Mouse (Mus musculus): ENCODE results near the gene 4930402K13Rik.
"Not testable (repeated sequence)": the region's sequence is repeated elsewhere in the genome, so short reads cannot be mapped to it uniquely, and the experiment has no call there.

The 4930402K13Rik gene

DNA sequence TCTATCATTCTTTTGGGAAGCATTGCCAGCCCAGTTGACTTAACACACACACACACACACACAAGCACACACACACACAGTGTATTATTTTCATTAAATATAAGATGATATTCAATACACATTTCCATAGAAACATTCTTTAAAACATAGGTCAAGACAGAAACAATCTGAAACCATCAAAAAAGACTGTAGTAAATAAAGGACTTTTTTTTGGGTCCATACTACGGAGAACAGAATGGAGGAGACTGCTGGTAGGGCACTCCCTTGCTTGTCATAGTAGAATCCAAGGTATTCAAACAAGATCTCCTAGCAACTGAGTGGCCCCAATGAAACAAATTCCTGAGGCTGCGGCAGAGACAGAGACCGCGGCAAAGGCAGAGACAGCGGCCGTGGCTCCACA, at the start of gene 4930402K13Rik:
Gene 4930402K13Rik (plus strand): TSS at position 301 of the 400 bp plus-strand sequence.
- DNase-seq (ENCODE audit: low spot score) = no peak

DNA sequence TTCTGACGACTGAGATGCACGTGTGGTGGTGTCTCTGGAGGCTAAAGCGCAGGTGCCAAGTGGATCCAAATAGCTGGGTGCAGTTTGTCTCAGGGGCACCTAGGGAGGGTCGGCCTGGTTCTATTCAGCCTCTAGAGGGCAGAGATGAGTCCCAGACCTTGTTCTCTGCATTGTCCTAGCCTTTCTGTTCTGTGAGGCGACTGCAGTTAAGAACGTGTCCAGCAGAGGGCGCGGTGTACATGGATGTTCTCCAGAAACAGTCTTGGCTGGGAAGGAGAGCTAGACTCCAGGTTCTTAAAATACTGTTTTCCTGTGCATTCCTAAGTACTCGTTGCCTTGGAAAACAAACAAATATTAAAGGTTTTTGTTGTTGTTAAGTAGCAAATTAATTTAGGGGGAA, 43.4 kb upstream of the 4930402K13Rik start:
- peak; percentile 44 for DNase-seq (ENCODE audit: low spot score)

DNA sequence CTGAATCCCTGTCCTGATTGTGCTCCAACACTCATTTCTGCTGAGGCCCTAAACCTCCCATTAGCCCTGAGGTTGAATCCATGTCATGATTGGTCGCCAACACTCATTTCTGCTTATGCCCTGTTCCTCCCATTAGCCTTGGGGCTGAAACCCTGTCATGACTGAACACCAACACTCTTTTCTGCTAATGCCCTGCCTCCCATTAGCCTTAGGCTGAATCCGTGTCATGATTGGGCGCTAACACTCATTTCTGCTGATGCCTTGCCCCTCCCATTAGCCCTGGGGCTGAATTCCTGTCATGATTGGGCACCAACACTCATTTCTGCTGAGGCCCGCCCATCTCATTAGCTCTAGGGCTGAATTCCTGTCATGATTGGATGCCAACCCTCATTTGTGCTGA, 42.3 kb upstream of the 4930402K13Rik start:
- DNase-seq (ENCODE audit: low spot score) = no peak

DNA sequence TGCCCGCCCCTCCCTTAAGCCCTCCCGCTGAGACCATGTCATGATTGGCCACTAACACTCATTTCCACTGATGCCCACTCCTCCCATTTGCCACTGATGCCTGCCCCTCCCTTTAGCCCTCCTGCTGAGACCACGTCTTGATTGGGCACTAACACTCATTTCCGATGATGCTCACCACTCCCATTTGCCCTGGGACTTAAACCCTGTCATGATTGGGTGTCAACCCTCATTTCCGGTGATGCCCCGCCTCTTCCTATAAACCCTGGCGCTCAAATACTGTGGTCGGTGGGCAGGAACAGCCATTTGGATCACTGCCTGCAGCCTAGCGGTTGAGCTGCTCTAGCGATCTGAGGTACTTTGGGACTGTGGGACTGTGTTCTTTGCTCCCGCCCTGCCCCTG, 41.6 kb upstream of the 4930402K13Rik start, which contains the start of gene Fthl17f:
Gene Fthl17f (plus strand): TSS at position 301 of the 400 bp plus-strand sequence.
- not testable (repeated sequence) for DNase-seq (ENCODE audit: low spot score)

DNA sequence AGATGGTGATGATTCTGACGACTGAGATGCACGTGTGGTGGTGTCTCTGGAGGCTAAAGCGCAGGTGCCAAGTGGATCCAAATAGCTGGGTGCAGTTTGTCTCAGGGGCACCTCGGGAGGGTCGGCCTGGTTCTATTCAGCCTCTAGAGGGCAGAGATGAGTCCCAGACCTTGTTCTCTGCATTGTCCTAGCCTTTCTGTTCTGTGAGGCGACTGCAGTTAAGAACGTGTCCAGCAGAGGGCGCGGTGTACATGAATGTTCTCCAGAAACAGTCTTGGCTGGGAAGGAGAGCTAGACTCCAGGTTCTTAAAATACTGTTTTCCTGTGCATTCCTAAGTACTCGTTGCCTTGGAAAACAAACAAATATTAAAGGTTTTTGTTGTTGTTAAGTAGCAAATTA, 26.7 kb upstream of the 4930402K13Rik start:
- not testable (repeated sequence) for DNase-seq (ENCODE audit: low spot score)

DNA sequence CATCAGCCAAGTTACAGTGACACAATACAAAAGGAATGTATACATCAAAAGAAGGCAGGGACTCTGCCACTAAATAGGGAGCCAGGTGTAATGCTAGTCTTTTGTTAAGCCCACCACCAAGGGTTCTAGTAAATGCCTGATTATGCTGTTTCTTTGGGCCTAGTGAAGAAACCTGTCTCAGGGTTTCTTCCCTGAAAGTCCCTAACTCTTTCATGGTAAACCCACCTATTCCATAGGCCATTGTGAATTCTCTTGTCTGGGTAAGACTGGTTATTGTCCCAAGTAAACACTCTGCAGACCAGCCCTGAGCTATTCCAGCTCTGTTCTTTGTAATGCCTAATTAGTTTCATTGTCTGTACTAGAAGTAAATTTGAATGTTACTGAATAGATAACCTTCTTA, 9.3 kb upstream of the 4930402K13Rik start:
- not testable (repeated sequence) for DNase-seq (ENCODE audit: low spot score)

DNA sequence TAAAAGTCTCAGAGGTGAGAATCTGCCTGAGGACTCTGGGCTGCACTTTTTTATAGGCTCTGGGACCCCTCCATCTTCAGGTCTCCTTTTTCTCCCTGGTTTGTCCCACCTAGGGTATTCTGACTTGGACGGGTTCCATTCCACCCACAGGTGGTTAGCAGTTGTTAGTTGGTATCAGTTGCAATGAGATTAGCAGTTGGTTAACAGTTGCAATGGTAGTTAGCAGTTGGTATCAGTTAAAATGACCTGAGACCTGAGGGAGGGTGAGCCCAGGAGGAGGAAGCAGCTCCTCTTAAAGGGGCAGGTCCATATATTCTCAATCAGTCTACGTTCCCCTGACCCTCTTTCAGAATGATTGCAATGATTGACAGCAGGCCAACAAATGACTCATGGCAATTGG, 6.0 kb downstream of the 4930402K13Rik start:
- no peak for DNase-seq (ENCODE audit: low spot score)

DNA sequence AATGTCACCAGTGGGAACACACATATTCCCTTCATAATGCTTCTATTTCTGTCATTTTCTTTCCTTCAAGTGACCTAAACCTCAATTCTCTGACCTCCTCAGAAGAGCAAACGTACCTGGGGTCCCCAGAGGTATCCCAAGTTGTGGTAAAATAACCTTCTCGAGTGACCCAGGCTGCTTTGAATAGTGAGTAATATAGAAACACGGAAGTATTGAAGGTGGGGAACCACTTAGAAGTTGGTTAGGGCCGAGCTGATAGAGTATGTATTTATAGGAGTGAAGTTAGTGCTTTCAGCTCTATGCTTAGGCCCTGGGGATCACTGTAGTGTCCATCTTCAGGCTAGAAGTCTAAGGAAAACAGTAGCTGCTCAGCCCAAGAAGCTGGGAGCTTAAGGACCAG, 20.6 kb downstream of the 4930402K13Rik start:
- DNase-seq (ENCODE audit: low spot score) = no peak

DNA sequence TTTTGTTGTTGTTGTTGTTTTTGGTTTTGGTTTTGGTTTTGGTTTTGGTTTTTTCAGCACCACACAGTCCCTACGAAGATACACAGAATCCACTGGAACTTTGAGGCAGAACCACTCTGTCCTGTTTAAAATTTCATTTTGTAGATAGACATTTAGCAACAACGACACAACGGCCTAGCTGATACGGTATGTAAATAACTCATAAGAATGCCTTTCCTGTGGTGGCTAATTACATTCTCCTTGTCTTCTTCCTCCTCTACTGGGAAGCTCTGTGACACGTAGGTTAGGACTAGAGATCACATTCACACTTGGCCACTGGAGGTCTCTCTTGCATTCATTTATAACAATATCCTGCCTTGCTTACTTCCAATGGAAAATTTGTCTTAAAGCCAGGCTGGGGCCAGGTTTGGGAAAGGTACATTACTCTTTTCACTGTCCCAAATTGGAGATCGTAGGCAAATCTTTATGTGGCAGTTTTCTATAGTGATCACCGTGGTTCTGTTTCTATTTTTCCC, 24.0 kb downstream of the 4930402K13Rik start:
- no peak for DNase-seq (ENCODE audit: low spot score)

DNA sequence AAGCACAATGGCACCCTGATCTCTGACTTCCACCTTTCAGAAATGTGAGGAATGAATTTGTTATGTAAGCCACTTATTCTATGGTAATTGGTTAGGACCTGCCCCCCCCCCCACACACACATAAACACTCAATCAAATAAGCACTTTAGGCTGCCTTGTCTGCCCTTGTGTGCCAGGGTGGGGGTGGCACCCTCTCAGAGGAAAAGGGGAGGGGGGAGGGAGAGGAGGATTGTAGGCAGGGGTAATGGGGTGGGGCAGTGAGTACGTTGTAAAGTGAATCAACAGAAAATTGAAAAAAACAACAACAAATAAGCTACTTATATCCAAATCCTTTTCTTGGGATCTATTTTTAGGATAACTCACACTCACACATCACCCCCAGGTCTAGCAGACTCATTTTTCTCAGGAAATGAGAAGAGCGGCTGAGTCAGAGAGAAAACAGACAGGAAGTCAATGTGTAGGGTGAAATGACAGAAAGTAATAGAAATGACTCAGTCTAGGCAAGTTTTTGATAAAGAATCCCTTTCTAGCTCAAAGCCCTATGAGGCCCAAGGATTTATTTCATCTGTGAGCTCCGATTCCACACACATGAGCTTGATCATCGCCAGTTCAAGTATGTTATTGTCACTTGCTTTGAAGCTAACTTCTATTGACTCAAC, 35.1 kb downstream of the 4930402K13Rik start:
- no peak for DNase-seq (ENCODE audit: low spot score)

DNA sequence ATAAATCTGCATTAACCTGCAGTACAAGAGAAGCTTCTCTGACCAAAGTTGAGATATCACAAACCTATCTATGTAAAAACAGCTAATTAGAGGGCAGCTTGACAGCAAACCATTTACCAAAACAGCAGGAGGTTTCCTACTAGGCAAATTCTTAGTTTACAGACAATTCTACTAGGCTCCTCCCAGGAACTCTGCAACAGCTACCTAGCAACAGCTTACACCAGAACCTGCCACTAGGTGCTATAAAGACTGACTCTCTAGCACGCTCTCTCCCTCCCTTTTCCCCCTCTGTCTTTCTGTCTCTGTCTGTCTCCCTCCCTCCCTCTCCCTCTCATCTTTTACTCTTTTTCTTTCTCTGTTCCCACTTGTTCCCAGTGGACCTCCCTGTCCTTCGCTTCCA, 38.3 kb downstream of the 4930402K13Rik start:
- DNase-seq (ENCODE audit: low spot score) = no peak

Data from ovary, adult 18-20 months (tissue).